Mouse (Mus musculus) MEL (cell line): Measurements from ENCODE around the gene Dcdc2a.

Experiments
- CHD1 ChIP-seq: IDR thresholded peaks from 2 replicates; pipeline ENCODE4 v1.6.1; 2012; ENCODE audit warnings: low read depth, mild to moderate bottlenecking, inconsistent platforms, low read length, improper control_type of control experiment
- CTCF ChIP-seq, 3 experiments: IDR thresholded peaks in 2 of 3; conservative IDR thresholded peaks in 1 of 3; 2 replicates each; pipeline ENCODE4 v1.5.1; 2011 to 2012; ENCODE audit warnings: low read length in 3 of 3, low read depth in 2 of 3, mild to moderate bottlenecking in 2 of 3, improper control_type of control experiment in 1 of 3, inconsistent platforms in 1 of 3, mixed read lengths in 1 of 3, moderate library complexity in 1 of 3; ENCODE audit not compliant: control insufficient read depth in 1 of 3, insufficient read depth in 1 of 3, poor library complexity in 1 of 3, severe bottlenecking in 1 of 3
- E2F4 ChIP-seq: IDR thresholded peaks from 2 replicates; pipeline ENCODE4 v1.6.1; 2011; ENCODE audit warnings: low read depth, low read length, improper control_type of control experiment, borderline replicate concordance
- MAX ChIP-seq: IDR thresholded peaks from 2 replicates; pipeline ENCODE4 v1.6.1; 2011; ENCODE audit warnings: low read length, improper control_type of control experiment
- MAZ ChIP-seq: IDR thresholded peaks from 2 replicates; pipeline ENCODE4 v1.6.1; 2012; ENCODE audit warnings: low read depth, mild to moderate bottlenecking, inconsistent platforms, low read length, improper control_type of control experiment
- NELFE ChIP-seq: IDR thresholded peaks from 2 replicates; pipeline ENCODE4 v1.6.1; 2011; ENCODE audit warnings: low read depth, low read length, improper control_type of control experiment
- POLR2AphosphoS2 ChIP-seq: IDR thresholded peaks from 2 replicates; pipeline ENCODE4 v1.6.1; 2011; ENCODE audit warnings: low read length, improper control_type of control experiment
- USF1 ChIP-seq: IDR thresholded peaks from 2 replicates; pipeline ENCODE4 v1.6.1; 2014; ENCODE audit warnings: low read depth, mild to moderate bottlenecking, inconsistent platforms, low read length, improper control_type of control experiment, moderate library complexity
- USF2 ChIP-seq, 2 experiments: IDR thresholded peaks; 2 replicates each; pipeline ENCODE4 v1.6.1; 2011 to 2012; ENCODE audit warnings: improper control_type of control experiment in 2 of 2, low read length in 2 of 2, borderline replicate concordance in 1 of 2, inconsistent platforms in 1 of 2, low read depth in 1 of 2, mild to moderate bottlenecking in 1 of 2; ENCODE audit not compliant: insufficient read depth in 1 of 2

DNA sequence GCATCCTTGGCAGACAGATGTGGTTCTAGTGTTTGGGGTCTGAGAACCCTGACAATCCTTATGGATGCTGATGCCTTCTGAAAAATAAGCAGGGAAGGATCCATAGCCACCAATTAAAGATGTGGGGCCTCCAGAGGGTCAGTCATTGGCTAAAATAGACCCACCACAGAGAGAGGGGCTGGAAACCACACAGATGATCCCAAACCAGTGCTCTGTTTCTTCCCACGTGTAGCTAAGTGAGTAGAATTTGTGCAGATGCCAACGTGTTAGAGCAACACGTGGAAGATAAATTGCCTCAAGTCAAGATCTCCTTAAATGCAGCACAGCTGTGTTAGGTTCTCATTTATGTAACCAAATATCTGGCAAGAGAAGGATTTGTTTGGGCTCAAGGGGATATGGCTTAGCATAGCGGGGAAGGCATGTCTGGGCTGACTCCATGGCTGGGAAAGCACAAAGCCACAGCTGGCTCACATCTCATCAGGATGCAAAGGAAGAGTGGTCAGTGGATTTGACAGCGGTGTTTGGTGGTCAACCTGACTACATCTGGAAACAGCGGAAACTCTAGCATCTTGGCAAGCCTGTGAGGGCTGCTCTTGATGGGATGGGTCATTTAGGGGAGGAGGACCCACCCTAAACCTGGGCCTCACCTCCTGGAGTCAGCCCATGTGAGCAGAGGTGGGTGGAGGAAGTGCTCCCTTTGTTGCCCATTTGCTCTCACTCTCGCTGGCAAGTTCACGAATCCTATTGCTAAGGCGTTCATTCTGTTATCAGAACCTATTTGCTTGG lies 198.9 kb downstream of the Dcdc2a start:
- TF ChIP-seq POLR2AphosphoS2 (no peak), CHD1 (no peak), MAX (no peak), USF2 (IDR thresholded peaks at IDR 0.05; ENCODE audit: borderline replicate concordance in 1 of 2, insufficient read depth in 1 of 2, low read depth in 1 of 2, low read length in 2 of 2) (no peak), USF1 (no peak), CTCF (IDR thresholded peaks at IDR 0.05 in 2 of 3, conservative IDR thresholded peaks at IDR 0.05 in 1 of 3; ENCODE audit: control insufficient read depth in 1 of 3, insufficient read depth in 1 of 3, low read depth in 2 of 3, low read length in 3 of 3, poor library complexity in 1 of 3, severe bottlenecking in 1 of 3) (no peak; a peak in 1 of 6 replicates), E2F4 (no peak), NELFE (no peak), MAZ (no peak)
